Mouse (Mus musculus) adrenal gland, adult (tissue): ENCODE results near the gene Lmo2.
"Not testable (repeated sequence)": the region's sequence is repeated elsewhere in the genome, so short reads cannot be mapped to it uniquely, and the experiment has no call there.

ENCODE experiments used
- DNase-seq, 2 experiments: peaks; one replicate each; pipeline ENCODE4 v3.0.0; 2022 to 2023; ENCODE audit warnings: low spot score in 1 of 2; ENCODE audit not compliant: inconsistent age in 2 of 2

Gene Lmo2

GRCm38 (mm10) chr2:103977216-103977615 lies 19.4 kb downstream of the Lmo2 start:
- no peak for DNase-seq

GRCm38 (mm10) chr2:103977716-103978115 lies 19.9 kb downstream of the Lmo2 start:
- no peak for DNase-seq

GRCm38 (mm10) chr2:103982250-103982649 lies 24.5 kb downstream of the Lmo2 start:
- DNase-seq: peak; percentile 72 to 92

- no peak for DNase-seq
These were observed 25.4 kb downstream of the Lmo2 start for GRCm38 (mm10) chr2:103983146-103983545.

- DNase-seq: not testable (repeated sequence)
These were observed 29.8 kb downstream of the Lmo2 start for GRCm38 (mm10) chr2:103987595-103987994.

- no peak for DNase-seq
These were observed 31.9 kb downstream of the Lmo2 start for GRCm38 (mm10) chr2:103989724-103990123.

GRCm38 (mm10) chr2:103991303-103991702 lies 33.5 kb downstream of the Lmo2 start:
- no peak for DNase-seq

- DNase-seq: no peak
These were observed 34.4 kb downstream of the Lmo2 start for GRCm38 (mm10) chr2:103992162-103992561.

GRCm38 (mm10) chr2:103992618-103993332 lies 35.0 kb downstream of the Lmo2 start:
- DNase-seq: no peak

- peak in 1 of 2 experiments; percentile 65 for DNase-seq
These were observed 43.3 kb downstream of the Lmo2 start for GRCm38 (mm10) chr2:104001076-104001475.

GRCm38 (mm10) chr2:104001861-104002260 lies 44.1 kb downstream of the Lmo2 start:
- no peak for DNase-seq

- DNase-seq: peak; percentile 52 to 72
These were observed 45.1 kb downstream of the Lmo2 start for GRCm38 (mm10) chr2:104002711-104003413.

- no peak for DNase-seq
These were observed 50.2 kb downstream of the Lmo2 start for GRCm38 (mm10) chr2:104007793-104008519.

- not testable (repeated sequence) for DNase-seq
These were observed 51.1 kb downstream of the Lmo2 start for GRCm38 (mm10) chr2:104008853-104009252.

GRCm38 (mm10) chr2:104023096-104023495 lies 65.3 kb downstream of the Lmo2 start:
- DNase-seq: no peak

- DNase-seq: no peak
These were observed 66.9 kb downstream of the Lmo2 start for GRCm38 (mm10) chr2:104024656-104025055.

- peak; percentile 92 to 98 for DNase-seq
These were observed 69.8 kb downstream of the Lmo2 start, which contains the start of gene Fbxo3 for GRCm38 (mm10) chr2:104027458-104028138. TSS of gene Fbxo3 (plus strand) at chr2:104027721.

- peak in 1 of 2 experiments; percentile 80 for DNase-seq
These were observed 70.4 kb downstream of the Lmo2 start, which contains the start of gene 4931422A03Rik for GRCm38 (mm10) chr2:104028139-104028723. TSS of gene 4931422A03Rik (minus strand) at chr2:104028361.

- DNase-seq: peak in 1 of 2 experiments; percentile 41
These were observed 71.3 kb downstream of the Lmo2 start for GRCm38 (mm10) chr2:104029074-104029473.

- DNase-seq: peak in 1 of 2 experiments; percentile 32
These were observed 72.6 kb downstream of the Lmo2 start for GRCm38 (mm10) chr2:104030381-104030780.
